Mouse (Mus musculus): ENCODE data around the gene Gm8720. TPM values are rescaled to one million over a fixed set of nuclear protein-coding genes. Genes with fewer than 3 reads are reported as not detected.
"Not testable (repeated sequence)": the region's sequence is repeated elsewhere in the genome, so short reads cannot be mapped to it uniquely, and the experiment has no call there.

The Gm8720 gene
- not detected in 2 replicates for total RNA-seq (2021)
- long read RNA-seq, result 0 reads

DNA sequence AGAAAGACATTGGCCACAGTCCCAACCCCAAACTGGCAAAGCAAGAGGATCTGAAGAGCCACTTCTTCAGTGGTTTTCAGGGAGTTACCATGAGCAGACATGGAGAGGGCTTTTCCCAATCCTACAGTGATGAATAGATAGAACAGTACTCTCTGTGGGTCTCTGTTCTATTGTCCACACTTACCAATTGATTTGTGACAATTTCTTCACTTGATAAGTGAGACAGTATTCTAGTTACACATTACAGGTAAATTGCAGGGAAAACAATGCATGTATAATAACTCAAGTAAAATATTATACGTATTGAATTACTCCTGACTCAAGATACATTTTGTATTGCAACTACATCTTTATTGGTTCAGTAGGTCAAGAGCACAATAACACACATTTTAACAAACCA, at the start of gene Gm8720:
Gene Gm8720, minus strand, starts transcription at position 101 of the 400 bp plus-strand sequence.
- not testable (repeated sequence) for DNase-seq

DNA sequence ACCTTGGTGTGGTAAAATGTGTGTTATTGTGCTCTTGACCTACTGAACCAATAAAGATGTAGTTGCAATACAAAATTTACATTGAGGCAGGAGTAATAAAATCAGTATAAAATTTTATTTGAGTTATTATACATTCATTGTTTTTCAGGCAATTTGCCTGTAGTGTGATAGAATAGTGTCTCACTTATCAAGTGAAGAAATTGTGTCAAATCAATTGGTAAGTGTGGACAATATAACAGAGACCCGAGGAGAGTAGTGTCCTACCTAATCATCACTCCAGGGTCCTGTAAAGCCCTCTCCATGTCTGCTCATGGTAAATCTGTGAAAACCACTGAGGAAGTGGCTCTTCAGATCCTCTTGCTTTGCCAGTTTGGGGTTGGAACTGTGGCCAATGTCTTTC, 12.0 kb downstream of the Gm8720 start, which contains the start of gene Vmn1r163:
Gene Vmn1r163, plus strand, starts transcription at position 301 of the 400 bp plus-strand sequence.
- not testable (repeated sequence) for DNase-seq

DNA sequence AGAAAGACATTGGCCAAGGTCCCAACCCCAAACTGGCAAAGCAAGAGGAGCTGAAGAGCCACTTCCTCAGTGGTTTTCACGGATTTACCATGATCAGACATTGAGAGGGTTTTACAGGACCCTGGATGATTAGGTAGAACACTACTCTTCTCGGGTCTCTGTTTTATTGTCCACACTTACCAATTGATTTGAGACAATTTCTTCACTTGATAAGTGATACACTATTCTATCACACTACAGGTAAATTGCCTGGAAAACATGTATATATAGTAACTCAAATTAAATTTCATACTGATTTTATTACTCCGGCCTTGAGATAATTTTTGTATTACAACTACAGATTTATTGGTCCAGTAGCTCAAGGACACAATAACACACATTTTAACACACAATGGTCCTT, 47.4 kb downstream of the Gm8720 start, which contains the start of gene Gm4216:
Gene Gm4216, minus strand, starts transcription at position 101 of the 400 bp plus-strand sequence.
- not testable (repeated sequence) for DNase-seq

Other genes starting within 250 kb of the Gm8720 start
- gene Vmn1r159, start 223.9 kb downstream of the Gm8720 start, total RNA-seq (2021), result not detected in 2 replicates
- gene Vmn1r160, start 196.2 kb downstream of the Gm8720 start, total RNA-seq (2021), result not detected in 2 replicates
- gene Gm4214, start 82.8 kb downstream of the Gm8720 start, total RNA-seq (2021), result not detected in 2 replicates
- gene Gm4216, start 47.5 kb downstream of the Gm8720 start, total RNA-seq (2021), result not detected in 2 replicates
- not detected in 2 replicates for gene Vmn1r163, start 11.9 kb downstream of the Gm8720 start, total RNA-seq (2021)
- gene Gm10662, start 77.0 kb upstream of the Gm8720 start, total RNA-seq (2021), result not detected in 2 replicates
- not detected in 2 replicates for gene Vmn1r165, start 149.9 kb upstream of the Gm8720 start, total RNA-seq (2021)
- not detected in 2 replicates for gene Vmn1r166, start 184.2 kb upstream of the Gm8720 start, total RNA-seq (2021)
- not detected in 2 replicates for gene Gm6902, start 211.4 kb upstream of the Gm8720 start, total RNA-seq (2021)
- gene Nlrp4e, start 233.7 kb upstream of the Gm8720 start, total RNA-seq (2021), result not detected in 2 replicates

Measured in adrenal gland, postnatal 25 days (tissue).